Mouse (Mus musculus) MEL (cell line): ENCODE results near the gene Trp53bp1. TPM values are rescaled to one million over a fixed set of nuclear protein-coding genes. Genes with fewer than 3 reads are reported as not detected.

Experiments
- DNase-seq: peaks from one replicate; pipeline ENCODE4 v3.0.0; 2011; ENCODE audit warnings: low read depth, low spot score
- H3K27ac ChIP-seq: 2 replicates; pipeline ENCODE4 v1.5.1; 2012; ENCODE audit warnings: low read depth, mild to moderate bottlenecking, control low read depth, low read length, moderate library complexity; ENCODE audit not compliant: control insufficient read depth
- H3K27me3 ChIP-seq, 2 experiments: fragments of 150-350 bp in 1 of 2; sonication (generic) in 1 of 2; 2 replicates each; pipeline ENCODE4 v1.6.1; 2012; ENCODE audit warnings: low read length in 2 of 2, mild to moderate bottlenecking in 2 of 2, improper control_type of control experiment in 1 of 2, moderate library complexity in 1 of 2; ENCODE audit not compliant: insufficient read depth in 2 of 2, control insufficient read depth in 1 of 2
- H3K36me3 ChIP-seq, 2 experiments: 2 replicates each; pipeline ENCODE4 v1.6.1; 2012 to 2014; ENCODE audit warnings: low read length in 2 of 2, improper control_type of control experiment in 1 of 2, inconsistent platforms in 1 of 2, mild to moderate bottlenecking in 1 of 2; ENCODE audit not compliant: insufficient read depth in 2 of 2, control insufficient read depth in 1 of 2
- H3K4me1 ChIP-seq, 2 experiments: fragments of 150-350 bp in 1 of 2; sonication (generic) in 1 of 2; 2 replicates each; pipeline ENCODE4 v1.6.1; 2012; ENCODE audit warnings: low read length in 2 of 2, improper control_type of control experiment in 1 of 2, mild to moderate bottlenecking in 1 of 2; ENCODE audit not compliant: insufficient read depth in 2 of 2, control insufficient read depth in 1 of 2
- H3K4me3 ChIP-seq, 2 experiments: fragments of 150-350 bp in 1 of 2; sonication (generic) in 1 of 2; 2 replicates each; pipeline ENCODE4 v1.5.1; 2012; ENCODE audit warnings: low read depth in 2 of 2, low read length in 2 of 2, mild to moderate bottlenecking in 2 of 2, moderate library complexity in 2 of 2, control low read depth in 1 of 2, improper control_type of control experiment in 1 of 2; ENCODE audit not compliant: control insufficient read depth in 1 of 2, insufficient read depth in 1 of 2
- H3K79me2 ChIP-seq: 2 replicates; pipeline ENCODE4 v1.6.1; 2012; ENCODE audit warnings: mild to moderate bottlenecking, low read length, moderate library complexity; ENCODE audit not compliant: control insufficient read depth, poor library complexity, insufficient read depth
- H3K9ac ChIP-seq: 2 replicates; pipeline ENCODE4 v1.6.1; 2012; ENCODE audit warnings: low read depth, mild to moderate bottlenecking, control low read depth, low read length, moderate library complexity; ENCODE audit not compliant: control insufficient read depth, poor library complexity, severe bottlenecking
- H3K9me3 ChIP-seq: fragments of 150-350 bp; sonication (generic); replicated peaks from 2 replicates; pipeline ENCODE4 v1.6.1; 2012; ENCODE audit warnings: mild to moderate bottlenecking, low read length, improper control_type of control experiment, moderate library complexity; ENCODE audit not compliant: insufficient read depth
- BHLHE40 ChIP-seq: IDR thresholded peaks from 2 replicates; pipeline ENCODE4 v1.6.1; 2012; ENCODE audit warnings: low read depth, mild to moderate bottlenecking, inconsistent platforms, low read length, improper control_type of control experiment, borderline replicate concordance
- CHD2 ChIP-seq: IDR thresholded peaks from 2 replicates; pipeline ENCODE4 v1.6.1; 2011; ENCODE audit warnings: low read length, improper control_type of control experiment
- ETS1 ChIP-seq: IDR thresholded peaks from 2 replicates; pipeline ENCODE4 v1.6.1; 2012; ENCODE audit warnings: low read depth, mild to moderate bottlenecking, inconsistent platforms, low read length, improper control_type of control experiment, moderate library complexity
- HCFC1 ChIP-seq: IDR thresholded peaks from 2 replicates; pipeline ENCODE4 v1.6.1; 2012; ENCODE audit warnings: low read depth, mild to moderate bottlenecking, inconsistent platforms, low read length, improper control_type of control experiment, moderate library complexity
- JUND ChIP-seq: IDR thresholded peaks from 2 replicates; pipeline ENCODE4 v1.6.1; 2011; ENCODE audit warnings: low read depth, mild to moderate bottlenecking, improper control_type of control experiment, low read length
- MAZ ChIP-seq: IDR thresholded peaks from 2 replicates; pipeline ENCODE4 v1.6.1; 2012; ENCODE audit warnings: low read depth, mild to moderate bottlenecking, inconsistent platforms, low read length, improper control_type of control experiment
- NELFE ChIP-seq: IDR thresholded peaks from 2 replicates; pipeline ENCODE4 v1.6.1; 2011; ENCODE audit warnings: low read depth, low read length, improper control_type of control experiment
- POLR2AphosphoS2 ChIP-seq: IDR thresholded peaks from 2 replicates; pipeline ENCODE4 v1.6.1; 2011; ENCODE audit warnings: low read length, improper control_type of control experiment
- SIN3A ChIP-seq: IDR thresholded peaks from 2 replicates; pipeline ENCODE4 v1.6.1; 2012; ENCODE audit warnings: low read length, improper control_type of control experiment, inconsistent platforms
- TBP ChIP-seq: IDR thresholded peaks from 2 replicates; pipeline ENCODE4 v1.8.0; 2011; ENCODE audit warnings: low read depth, low read length, improper control_type of control experiment
- USF1 ChIP-seq: IDR thresholded peaks from 2 replicates; pipeline ENCODE4 v1.6.1; 2014; ENCODE audit warnings: low read depth, mild to moderate bottlenecking, inconsistent platforms, low read length, improper control_type of control experiment, moderate library complexity
- ZC3H11A ChIP-seq: IDR thresholded peaks from 2 replicates; pipeline ENCODE4 v1.6.1; 2012; ENCODE audit warnings: low read depth, mild to moderate bottlenecking, inconsistent platforms, low read length, improper control_type of control experiment
- polyA plus RNA-seq, 2 experiments: library from polyadenylated mRNA; stranded (reverse) in 1 of 2; unstranded in 1 of 2; fragments of >175 nt in 1 of 2; fragments of >200 nt in 1 of 2; gene quantifications; 2 replicates each; pipeline versions ENCODE4 v1.2.1 to v1.2.4; 2012; ENCODE audit warnings: low replicate concordance in 2 of 2, low read depth in 1 of 2; ENCODE audit not compliant: insufficient read length in 2 of 2, insufficient read depth in 1 of 2, missing spikeins in 1 of 2
- total RNA-seq: library from RNA; depleted of rRNA; stranded (reverse); fragments of 300-350 nt; gene quantifications from 2 replicates; pipeline ENCODE4 v1.2.3, GENCODE M21; 2012

Trp53bp1 gene
- total and polyA plus RNA-seq, 3 experiments: 13.4 to 160 (median 37.3) TPM

DNA sequence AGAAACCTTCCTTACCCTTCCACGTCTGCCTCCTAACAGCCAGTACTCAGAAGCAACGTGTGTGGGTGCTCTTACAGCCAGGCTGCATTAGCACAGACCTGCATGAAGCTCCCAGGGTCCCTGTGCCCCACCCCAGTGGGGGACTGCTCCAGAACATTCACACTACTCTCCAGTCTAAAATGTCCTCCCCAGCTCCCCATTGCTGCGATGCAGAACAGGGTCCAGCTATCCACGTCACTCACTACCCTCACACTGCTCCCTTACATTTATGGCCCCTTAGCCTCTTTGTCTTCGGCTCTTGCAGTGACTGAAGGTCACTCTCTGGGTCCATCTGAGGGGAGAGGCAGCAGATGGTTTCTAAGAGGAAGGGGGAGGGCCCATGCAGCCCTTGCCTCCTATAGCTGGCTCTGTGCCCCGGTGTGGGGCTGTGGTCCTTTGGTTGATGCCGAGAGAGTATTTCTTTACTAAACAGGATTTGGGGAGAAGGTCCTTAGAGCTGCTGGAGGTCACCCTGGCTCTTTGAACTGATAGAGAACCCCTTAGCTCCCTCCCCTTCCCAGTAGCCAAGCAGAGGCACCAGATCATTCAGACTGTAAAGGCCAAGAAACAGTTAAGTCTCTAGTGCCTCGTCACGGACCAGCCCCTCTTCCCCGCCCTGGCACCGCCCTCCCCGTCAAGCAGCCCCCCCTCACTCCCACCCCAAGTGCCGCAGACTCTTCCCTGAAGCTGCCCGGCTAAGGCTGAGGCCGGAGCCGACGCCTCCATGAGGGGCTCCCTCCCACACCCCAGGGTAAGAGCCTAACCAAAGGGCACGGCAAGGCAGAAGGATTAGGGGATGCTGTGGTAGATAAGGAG, 23.8 kb upstream of the Trp53bp1 start:
- peak overlapping the region; percentile 47 to 79 for H3K4me3 ChIP-seq

DNA sequence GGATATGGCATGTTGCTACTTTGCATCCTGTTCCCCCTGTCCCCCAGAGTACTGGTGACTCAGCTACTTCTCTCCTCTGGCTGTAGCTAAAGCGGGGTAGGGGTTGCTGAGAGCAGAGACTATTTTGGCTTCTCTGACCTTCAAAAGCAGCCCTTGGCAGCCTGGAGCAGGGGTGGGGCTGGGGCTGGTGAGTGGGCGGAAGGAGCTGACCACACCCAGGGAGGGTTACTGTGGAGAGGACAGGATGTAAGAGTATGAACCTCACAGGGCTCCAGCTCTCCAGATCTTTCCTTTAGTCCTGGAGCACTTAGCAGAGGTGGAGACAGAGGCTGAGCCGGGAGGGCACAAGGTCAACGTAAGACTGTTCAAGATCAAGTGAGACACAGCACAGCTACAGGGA, 23.0 kb upstream of the Trp53bp1 start:
- Histone ChIP-seq H3K79me2 (no peaks in the 10 kb centered on the region), H3K9ac (peak overlapping the region; percentile 57), H3K27me3 (no peaks in the 10 kb centered on the region), H3K36me3 (no peaks in the 10 kb centered on the region; a peak in 1 of 4 replicates), H3K27ac (peak overlapping the region; percentile 22), H3K4me3 (peak overlapping the region; percentile 47 to 79), H3K9me3 (no peaks in the 10 kb centered on the region), H3K4me1 (peaks cover 7 to 14% of the 10 kb centered on the region in 2 experiments; a peak in 3 of 4 replicates)
- TF ChIP-seq SIN3A (peak; percentile 11; the same call in 1 of the 2 replicates), NELFE (0 out of 2 replicates have a peak, but pooled peaks have one; percentile 14), CHD2 (no peak), TBP (0 out of 2 replicates have a peak, but pooled peaks have one; percentile 14)
- DNase-seq: peak; percentile 54

More for the DNA sequence above, 23.8 kb upstream of the Trp53bp1 start:
- peaks cover 7 to 14% of the 10 kb centered on the region in 2 experiments; a peak in 3 of 4 replicates for H3K4me1 ChIP-seq
- H3K27me3 ChIP-seq: no peaks in the 10 kb centered on the region
- no peaks in the 10 kb centered on the region for H3K79me2 ChIP-seq
- H3K27ac ChIP-seq: peak overlapping the region; percentile 22
- H3K9ac ChIP-seq: peak overlapping the region; percentile 57
- H3K36me3 ChIP-seq: no peaks in the 10 kb centered on the region; a peak in 1 of 4 replicates
- H3K9me3 ChIP-seq: no peaks in the 10 kb centered on the region
- DNase-seq: peak; percentile 64
- TF ChIP-seq NELFE (no peak; the same call in 1 of the 2 replicates), JUND (no peak), ETS1 (no peak), POLR2AphosphoS2 (no peak), MAZ (peak; percentile 70), HCFC1 (peak; percentile 37; the same call in 1 of the 2 replicates), BHLHE40 (no peak), ZC3H11A (no peak), USF1 (no peak), CHD2 (no peak)
